Mouse (Mus musculus) Patski (cell line): ENCODE results near the gene Fbxw11. TPM values are rescaled to one million over a fixed set of nuclear protein-coding genes. Genes with fewer than 3 reads are reported as not detected.

Source experiments
- ATAC-seq: fragments of 100-300 bp; one replicate; pipeline ENCODE4 v1.8.0; 2021
- CTCF ChIA-PET: fragments of 350-600 bp; sonication (Branson Sonifier 250); formaldehyde crosslinking; loops from one replicate; lab custom pipeline; 2022; ENCODE audit warnings: inconsistent platforms; lab: Charles Lee
- POLR2A ChIA-PET: fragments of 350-600 bp; sonication (Branson Sonifier 250); formaldehyde crosslinking; loops from one replicate; lab custom pipeline; 2022; ENCODE audit warnings: antibody characterized with exemption, inconsistent platforms; lab: Charles Lee
- DNase-seq: peaks from one replicate; pipeline ENCODE4 v3.0.0-alpha.2; 2011; ENCODE audit warnings: low read depth, low spot score
- H3K27me3 ChIP-seq: fragments of 371-371 bp; one replicate; pipeline ENCODE4 v1.5.1; 2021
- CTCF ChIP-seq: fragments of 100-300 bp; IDR thresholded peaks from one replicate; pipeline ENCODE4 v1.5.1; 2021
- in situ Hi-C: fragments of 300-500 bp; cut with MboI; formaldehyde crosslinking; loops from 3 replicates; pipeline ENCODE4 v1.11.1; 2018; ENCODE audit warnings: low pct_unique_long_range_greater_than_20kb, mixed read lengths
- polyA plus RNA-seq: library from polyadenylated mRNA; unstranded; gene quantifications from one replicate; pipeline ENCODE4 v1.2.3, GENCODE M21; 2021

The Fbxw11 gene
- polyA plus RNA-seq, 1 experiment from 2014 or later: 92.4 TPM

GRCm38 (mm10) chr11:32768642-32769343 is 126.3 kb downstream of the Fbxw11 start:
- CTCF ChIA-PET: no interaction called here
- TF ChIP-seq CTCF: no peak
- DNase-seq (no peak), ATAC-seq (no peak)
- in situ Hi-C loops: no loop called here
- no peaks in the 10 kb centered on the region for H3K27me3 ChIP-seq
- POLR2A ChIA-PET: no interaction called here

GRCm38 (mm10) chr11:32780747-32781536 is 138.4 kb downstream of the Fbxw11 start:
- no peak for TF ChIP-seq CTCF
- ATAC-seq (no peak), DNase-seq (no peak)
- H3K27me3 ChIP-seq: peaks cover 8% of the 10 kb centered on the region
- CTCF ChIA-PET: no interaction called here
- POLR2A ChIA-PET: no interaction called here
- in situ Hi-C loops: no loop called here

GRCm38 (mm10) chr11:32781633-32782404 is 139.3 kb downstream of the Fbxw11 start:
- no peak for TF ChIP-seq CTCF

GRCm38 (mm10) chr11:32782724-32783123 is 140.2 kb downstream of the Fbxw11 start:
- ChIA-PET POLR2A (no interaction called here), CTCF (no interaction called here)
- TF ChIP-seq CTCF: no peak
- ATAC-seq (no peak), DNase-seq (no peak)
- H3K27me3 ChIP-seq: peaks cover 4% of the 10 kb centered on the region
- in situ Hi-C loops: no loop called here

More at GRCm38 (mm10) chr11:32781633-32782404, 139.3 kb downstream of the Fbxw11 start:
- CTCF ChIA-PET: no interaction called here
- in situ Hi-C loops: no loop called here
- no peak for ATAC-seq
- POLR2A ChIA-PET: interaction anchor here (0.7 kb wide), 1 partner anchor 265 kb away, joined by 6 read pairs; no protein-coding TSS in a partner anchor
- DNase-seq: no peak
- H3K27me3 ChIP-seq: peaks cover 6% of the 10 kb centered on the region

GRCm38 (mm10) chr11:32785591-32786147 is 143.1 kb downstream of the Fbxw11 start:
- H3K27me3 ChIP-seq: no peaks in the 10 kb centered on the region
- TF ChIP-seq CTCF: no peak
- ATAC-seq (no peak), DNase-seq (no peak)
- ChIA-PET POLR2A (no interaction called here), CTCF (no interaction called here)
- in situ Hi-C loops: no loop called here

- CTCF ChIA-PET: no interaction called here
- ATAC-seq (no peak), DNase-seq (no peak)
- in situ Hi-C loops: no loop called here
- POLR2A ChIA-PET: no interaction called here
- H3K27me3 ChIP-seq: no peaks in the 10 kb centered on the region
- TF ChIP-seq CTCF: no peak
These were observed 143.7 kb downstream of the Fbxw11 start for GRCm38 (mm10) chr11:32786201-32786600.

GRCm38 (mm10) chr11:32794759-32795445 is 152.4 kb downstream of the Fbxw11 start:
- TF ChIP-seq CTCF: no peak
- ATAC-seq: no peak
- CTCF ChIA-PET: interaction anchor here (1.2 kb wide), 1 partner anchor 11 kb away, joined by 3 read pairs; no protein-coding TSS in a partner anchor
- POLR2A ChIA-PET: interaction anchor here (0.6 kb wide), 1 partner anchor 105 kb away, joined by 3 read pairs; no protein-coding TSS in a partner anchor
- H3K27me3 ChIP-seq: no peaks in the 10 kb centered on the region
- in situ Hi-C loops: no loop called here
- no peak for DNase-seq

Other genes starting within 250 kb of the Fbxw11 start
- gene Ubtd2, start 187.4 kb upstream of the Fbxw11 start, polyA plus RNA-seq: 22.4 TPM
- 1.9 TPM for gene Efcab9, start 110.6 kb upstream of the Fbxw11 start, polyA plus RNA-seq
- 18.1 TPM for gene Stk10, start 109.4 kb upstream of the Fbxw11 start, polyA plus RNA-seq
- not detected for gene Smim23, start 181.9 kb downstream of the Fbxw11 start, polyA plus RNA-seq